Comparison of ENCODE assay signal across 9 mouse cellular contexts in the genomic region with DNA sequence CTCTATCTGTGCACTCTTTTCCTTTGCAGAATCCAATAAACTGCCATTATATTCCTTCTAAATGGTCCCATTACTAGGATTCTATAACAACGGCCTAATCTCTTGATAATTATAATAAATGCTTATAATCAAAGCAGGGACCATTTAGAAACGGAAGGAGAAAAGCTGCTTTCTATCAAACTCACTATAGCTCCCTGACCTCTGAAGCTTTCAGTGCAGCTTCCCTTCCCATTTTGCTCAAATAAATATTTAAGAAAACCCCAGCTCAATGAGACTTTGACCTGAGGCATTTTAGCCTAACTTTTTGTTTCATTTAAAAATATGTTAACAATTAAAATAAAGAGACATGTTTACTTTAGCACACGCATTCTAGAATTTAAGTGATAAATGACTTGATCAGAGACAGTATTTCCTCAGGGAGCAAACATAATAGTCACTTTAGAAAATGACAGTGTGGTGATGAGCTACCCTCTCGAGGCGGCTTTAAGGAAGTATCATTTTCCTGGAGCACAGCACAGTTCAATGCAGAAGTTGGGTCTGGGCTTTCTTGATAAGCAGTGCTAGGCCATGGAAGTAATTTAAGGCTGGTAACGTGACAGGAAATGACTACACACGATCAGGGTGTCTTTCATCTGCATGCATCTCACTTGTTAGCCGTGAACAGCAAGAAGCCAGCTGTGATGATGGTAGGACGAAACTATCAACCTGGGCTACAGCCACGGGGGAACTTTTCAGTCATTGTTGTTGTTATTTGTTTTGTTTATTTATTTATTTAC. TPM values are rescaled to one million over a fixed set of nuclear protein-coding genes. Genes with fewer than 3 reads are reported as not detected.
DNase-seq lines count a peak whose midpoint lies in the region; ATAC-seq and TF ChIP-seq lines count a peak whose summit lies in the region.
"Had no signal": no experiment of that assay in that cellular context is flagged by ENCODE, and none has a peak within 500 bp of the region (broad histone marks: within the 10 kb centered on the region; RNA-seq: fewer than 3 reads in every experiment).

No protein-coding gene starts in this region.

- no peak overlapping the region for H3K4me3 ChIP-seq in hindbrain, embryonic 11.5 days (ENCODE audit: low read depth, low read length)
- no peak overlapping the region for H3K4me3 ChIP-seq in hindbrain, postnatal 0 days (ENCODE audit: low read length)
- no peak overlapping the region for H3K4me3 ChIP-seq in embryonic facial prominence, embryonic 13.5 days
- no peak overlapping the region for H3K4me3 ChIP-seq in liver, embryonic 14.5 days (ENCODE audit: insufficient read depth in 1 of 2, low read depth in 2 of 2, low read length in 2 of 2)

- WGBS in hindbrain, embryonic 11.5 days: 62% methylated on average over 10 of the region's 10 CpGs
- WGBS in hindbrain, postnatal 0 days: 63% methylated on average over 10 of the region's 10 CpGs
- whole genome bisulfite sequencing in embryonic facial prominence, embryonic 13.5 days: 20% methylated on average over 10 of the region's 10 CpGs
- WGBS in liver, embryonic 14.5 days (ENCODE audit: insufficient replicate concordance): 16% methylated on average over 10 of the region's 10 CpGs

- TF ChIP-seq EP300 in liver, embryonic 14.5 days (IDR thresholded peaks at IDR 0.05; ENCODE audit: low read depth): peak; percentile 33; the same call in 1 of the 2 replicates

- ATAC-seq in hindbrain, embryonic 11.5 days (ENCODE audit: low FRiP score): no peak
- ATAC-seq in hindbrain, postnatal 0 days: no peak
- ATAC-seq in CD4-positive, CD25-positive, alpha-beta regulatory T cell, adult 4 months: peak; percentile 41
- ATAC-seq in embryonic facial prominence, embryonic 13.5 days (ENCODE audit: insufficient number of reproducible peaks, insufficient read depth, low FRiP score, low TSS enrichment, low read depth): no peak
- peak; percentile 71; the same call in 1 of the 2 replicates for ATAC-seq in liver, embryonic 14.5 days (ENCODE audit: insufficient read depth)

- no peaks in the 10 kb centered on the region for H3K27me3 ChIP-seq in hindbrain, embryonic 11.5 days (ENCODE audit: control insufficient read depth, insufficient read depth, low read length)
- H3K27me3 ChIP-seq in hindbrain, postnatal 0 days (ENCODE audit: insufficient read depth, low read length): no peaks in the 10 kb centered on the region
- no peaks in the 10 kb centered on the region for H3K27me3 ChIP-seq in embryonic facial prominence, embryonic 13.5 days
- H3K27me3 ChIP-seq in liver, embryonic 14.5 days (ENCODE audit: control insufficient read depth, insufficient read depth, low read length): no peaks in the 10 kb centered on the region

- H3K4me1 ChIP-seq in hindbrain, embryonic 11.5 days (replicated peaks; ENCODE audit: control insufficient read depth, insufficient read depth, low read length): no peaks in the 10 kb centered on the region
- H3K4me1 ChIP-seq in hindbrain, postnatal 0 days (ENCODE audit: insufficient read depth, low read length): no peaks in the 10 kb centered on the region
- peaks cover 13% of the 10 kb centered on the region for H3K4me1 ChIP-seq in embryonic facial prominence, embryonic 13.5 days
- H3K4me1 ChIP-seq in liver, embryonic 14.5 days (replicated peaks; ENCODE audit: control insufficient read depth in 2 of 2, insufficient read depth in 2 of 2, low read length in 1 of 2): peaks cover 0 to 4% of the 10 kb centered on the region in 2 experiments; a peak in 1 of 4 replicates

- no peak overlapping the region for H3K4me2 ChIP-seq in hindbrain, embryonic 11.5 days (replicated peaks; ENCODE audit: low read depth, low read length)
- H3K4me2 ChIP-seq in hindbrain, postnatal 0 days (ENCODE audit: low read depth, low read length): no peak overlapping the region
- H3K4me2 ChIP-seq in embryonic facial prominence, embryonic 13.5 days: no peak overlapping the region
- H3K4me2 ChIP-seq in liver, embryonic 14.5 days (ENCODE audit: low read depth): 0 out of 2 replicates have a peak overlapping the region, but pooled peaks have one; percentile 16

- no peaks in the 10 kb centered on the region for H3K9me3 ChIP-seq in hindbrain, embryonic 11.5 days (ENCODE audit: control insufficient read depth, low read length)
- H3K9me3 ChIP-seq in hindbrain, postnatal 0 days (ENCODE audit: low read length): no peaks in the 10 kb centered on the region
- H3K9me3 ChIP-seq in embryonic facial prominence, embryonic 13.5 days: no peaks in the 10 kb centered on the region
- no peaks in the 10 kb centered on the region for H3K9me3 ChIP-seq in liver, embryonic 14.5 days (ENCODE audit: control insufficient read depth, low read length)

- no peaks in the 10 kb centered on the region for H3K36me3 ChIP-seq in hindbrain, embryonic 11.5 days (ENCODE audit: control insufficient read depth, insufficient read depth, low read length)
- no peaks in the 10 kb centered on the region; the same call in 1 of the 2 replicates for H3K36me3 ChIP-seq in hindbrain, postnatal 0 days (ENCODE audit: insufficient read depth, low read length)
- H3K36me3 ChIP-seq in embryonic facial prominence, embryonic 13.5 days: no peaks in the 10 kb centered on the region
- no peaks in the 10 kb centered on the region for H3K36me3 ChIP-seq in liver, embryonic 14.5 days (replicated peaks; ENCODE audit: control insufficient read depth, insufficient read depth, low read depth)

- H3K27ac ChIP-seq in hindbrain, embryonic 11.5 days (ENCODE audit: low read depth, low read length): no peak overlapping the region
- H3K27ac ChIP-seq in hindbrain, postnatal 0 days: no peak overlapping the region
- H3K27ac ChIP-seq in embryonic facial prominence, embryonic 13.5 days: peak overlapping the region; percentile 44; the same call in 1 of the 2 replicates
- no peak overlapping the region for H3K27ac ChIP-seq in liver, embryonic 14.5 days

- no peak overlapping the region for H3K9ac ChIP-seq in hindbrain, embryonic 11.5 days (ENCODE audit: low read depth, low read length)
- H3K9ac ChIP-seq in hindbrain, postnatal 0 days (replicated peaks; ENCODE audit: low read length): no peak overlapping the region
- H3K9ac ChIP-seq in embryonic facial prominence, embryonic 13.5 days: no peak overlapping the region
- H3K9ac ChIP-seq in liver, embryonic 14.5 days (replicated peaks): no peak overlapping the region

- DNase-seq in hindbrain, embryonic 11.5 days (ENCODE audit: low spot score): peak; percentile 15
- no peak for DNase-seq in hindbrain, postnatal 0 days (ENCODE audit: low spot score)
- peak; percentile 23 to 27 (median 26) for DNase-seq in liver, embryonic 14.5 days (ENCODE audit: low read depth in 3 of 3, low spot score in 3 of 3)
- no peak for DNase-seq in urinary bladder, postnatal 10 days (ENCODE audit: low spot score)
- no peak for DNase-seq in cerebellum, postnatal 10 days
- no peak for DNase-seq in cerebellum, adult 9-10 months
- DNase-seq: adrenal gland, postnatal 25 days had no signal

- no peak for TF ChIP-seq CTCF in hindbrain, postnatal 0 days (IDR thresholded peaks at IDR 0.05; ENCODE audit: low read depth)
- TF ChIP-seq CTCF in liver, embryonic 14.5 days (IDR thresholded peaks at IDR 0.05; ENCODE audit: low read depth): no peak

RNA-seq across cellular contexts. Expression of a gene that starts 46.4 kb away (rescaled TPM):
- polyA plus RNA-seq in hindbrain, embryonic 11.5 days (2014; fragmentation: Nextera tagmentation; extraction: Ambion mirVana): 68.1 and 68.5 TPM in 2 replicates
- total RNA-seq in hindbrain, postnatal 0 days (2014; rRNA removed): 132 and 137 TPM in 2 replicates
- polyA plus RNA-seq in hindbrain, postnatal 0 days (2015; fragmentation: Nextera tagmentation; extraction: Ambion mirVana): 175 and 179 TPM in 2 replicates
- polyA plus RNA-seq in CD4-positive, CD25-positive, alpha-beta regulatory T cell, adult 4 months (2017; shearing (Covaris generic)): under 1 TPM in 1 of 2 experiments, not detected in 1; 0.28 TPM
- polyA plus RNA-seq in embryonic facial prominence, embryonic 13.5 days (2015; fragmentation: Nextera tagmentation; extraction: Ambion mirVana): 48.6 and 54.5 TPM in 2 replicates
- 0.02 and 0.09 TPM in 2 replicates for polyA plus RNA-seq in liver, embryonic 14.5 days (2012; rRNA removed)
- polyA plus RNA-seq in liver, embryonic 14.5 days (2014; fragmentation: Nextera tagmentation; extraction: Ambion mirVana): not detected in 2 replicates

Comparison
In these comparisons a context has a peak if more than half of its experiments do, and no peak if none do; other contexts are left out.
1. DNase-seq: peak in hindbrain, embryonic 11.5 days (single experiment) and liver, embryonic 14.5 days (3 of 3); none in hindbrain, postnatal 0 days (single experiment), urinary bladder, postnatal 10 days (single experiment), cerebellum, postnatal 10 days (0 of 2) and cerebellum, adult 9-10 months (single experiment).
2. ATAC-seq: peak in CD4-positive, CD25-positive, alpha-beta regulatory T cell, adult 4 months (single experiment) and liver, embryonic 14.5 days (single experiment); none in hindbrain, embryonic 11.5 days (single experiment), hindbrain, postnatal 0 days (single experiment) and embryonic facial prominence, embryonic 13.5 days (single experiment).
3. RNA of a gene that starts 46.4 kb away (polyA plus RNA-seq): 175 to 179 TPM in hindbrain, postnatal 0 days, 68.1 to 68.5 TPM in hindbrain, embryonic 11.5 days and 48.6 to 54.5 TPM in embryonic facial prominence, embryonic 13.5 days; 0.28 TPM in CD4-positive, CD25-positive, alpha-beta regulatory T cell, adult 4 months and 0.02 to 0.09 TPM in liver, embryonic 14.5 days; every median in the first group is over 10 times any median in the second.